Mouse (Mus musculus) frontal cortex, postnatal 10 days (tissue): ENCODE measurements around the gene Cabp4.
A peak's percentile ranks its signal among the peaks of the same experiment; 100 is the strongest.

Experiments used
- DNase-seq, 2 experiments: peaks; one replicate each; pipeline ENCODE4 v3.0.0; 2022; ENCODE audit warnings: low spot score in 2 of 2, mixed read lengths in 1 of 2

The Cabp4 gene

GRCm38 (mm10) chr19:4164721-4165120, 20.9 kb upstream of the Cabp4 start:
- DNase-seq: no peak

- no peak for DNase-seq
Measured at GRCm38 (mm10) chr19:4164100-4164499, 20.3 kb upstream of the Cabp4 start.

- no peak for DNase-seq
Measured at GRCm38 (mm10) chr19:4163543-4163887, 19.7 kb upstream of the Cabp4 start.

- peak; percentile 94 to 97 for DNase-seq
Measured at GRCm38 (mm10) chr19:4162646-4163542, 19.1 kb upstream of the Cabp4 start, which contains the start of gene Rps6kb2. TSS of gene Rps6kb2 (minus strand) at chr19:4163354.

GRCm38 (mm10) chr19:4159049-4159448, 15.2 kb upstream of the Cabp4 start:
- DNase-seq: no peak

GRCm38 (mm10) chr19:4156771-4157170, 12.9 kb upstream of the Cabp4 start:
- DNase-seq: peak in 1 of 2 experiments; percentile 12

GRCm38 (mm10) chr19:4156073-4156579, 12.3 kb upstream of the Cabp4 start:
- peak in 1 of 2 experiments; percentile 6 for DNase-seq

GRCm38 (mm10) chr19:4155223-4156072, 11.6 kb upstream of the Cabp4 start:
- peak in 1 of 2 experiments; percentile 5 for DNase-seq

GRCm38 (mm10) chr19:4154437-4155222, 10.8 kb upstream of the Cabp4 start:
- DNase-seq: peak in 1 of 2 experiments; percentile 5

GRCm38 (mm10) chr19:4153232-4153654, 9.4 kb upstream of the Cabp4 start, which contains the start of gene Ptprcap:
TSS of gene Ptprcap (plus strand) at chr19:4153604.
- no peak for DNase-seq

- no peak for DNase-seq
Measured at GRCm38 (mm10) chr19:4152445-4153231, 8.8 kb upstream of the Cabp4 start.

- no peak for DNase-seq
Measured at GRCm38 (mm10) chr19:4151898-4152297, 8.1 kb upstream of the Cabp4 start.

GRCm38 (mm10) chr19:4151488-4151860, 7.6 kb upstream of the Cabp4 start:
- no peak for DNase-seq

GRCm38 (mm10) chr19:4150567-4151487, 7.0 kb upstream of the Cabp4 start:
- no peak for DNase-seq

- no peak for DNase-seq
Measured at GRCm38 (mm10) chr19:4149764-4150461, 6.1 kb upstream of the Cabp4 start.

GRCm38 (mm10) chr19:4149283-4149682, 5.5 kb upstream of the Cabp4 start:
- no peak for DNase-seq

- DNase-seq: no peak
Measured at GRCm38 (mm10) chr19:4148819-4149218, 5.0 kb upstream of the Cabp4 start.

GRCm38 (mm10) chr19:4148491-4148806, 4.6 kb upstream of the Cabp4 start, which contains the start of gene Coro1b:
TSS of gene Coro1b (plus strand) at chr19:4148619.
- peak; percentile 91 to 95 for DNase-seq
